Mouse (Mus musculus) stomach, embryonic 16.5 days (tissue): ENCODE measurements around the gene Gtpbp1. TPM values are rescaled to one million over a fixed set of nuclear protein-coding genes. Genes with fewer than 3 reads are reported as not detected.

Experiments
- ATAC-seq: fragments of 200-750 bp; cut with Nextera tagmentation; 2 replicates; pipeline ENCODE4 v1.8.0; 2017; ENCODE audit warnings: moderate number of reproducible peaks, moderate TSS enrichment; ENCODE audit not compliant: insufficient read depth, low FRiP score
- H3K27ac ChIP-seq: fragments of 300-500 bp; sonication (generic); 2 replicates; pipeline ENCODE4 v1.5.1; 2014; ENCODE audit warnings: low read length
- H3K27me3 ChIP-seq: fragments of 300-500 bp; sonication (generic); 2 replicates; pipeline ENCODE4 v1.6.1; 2014; ENCODE audit warnings: low read length, control low read depth, mixed read lengths; ENCODE audit not compliant: control insufficient read depth, insufficient read depth
- H3K36me3 ChIP-seq: fragments of 300-500 bp; sonication (generic); 2 replicates; pipeline ENCODE4 v1.6.1; 2014; ENCODE audit warnings: low read length; ENCODE audit not compliant: control insufficient read depth, insufficient read depth
- H3K4me1 ChIP-seq: fragments of 300-500 bp; sonication (generic); 2 replicates; pipeline ENCODE4 v1.6.1; 2014; ENCODE audit warnings: low read length, control low read depth, mixed read lengths; ENCODE audit not compliant: control insufficient read depth, insufficient read depth
- H3K4me2 ChIP-seq: fragments of 300-500 bp; sonication (generic); 2 replicates; pipeline ENCODE4 v1.6.1; 2014; ENCODE audit warnings: low read depth, low read length, mixed read lengths
- H3K4me3 ChIP-seq: fragments of 300-500 bp; sonication (generic); replicated peaks from 2 replicates; pipeline ENCODE4 v1.5.1; 2014; ENCODE audit warnings: mild to moderate bottlenecking, low read length
- H3K9ac ChIP-seq: fragments of 300-500 bp; sonication (generic); 2 replicates; pipeline ENCODE4 v1.6.1; 2014; ENCODE audit warnings: low read length
- H3K9me3 ChIP-seq: fragments of 300-500 bp; sonication (generic); replicated peaks from 2 replicates; pipeline ENCODE4 v1.6.1; 2016; ENCODE audit warnings: low read length, control low read depth; ENCODE audit not compliant: control insufficient read depth
- WGBS: fragments of 180-500 bp; shearing (Covaris S2); extraction: QIAGEN DNeasy Blood & Tissue Kit; methylation state at CpG from one replicate; pipeline ENCODE4 v1.1.7; 2014; 5-methylcytosine and 5-hydroxymethylcytosine counted together
- polyA plus RNA-seq: library from polyadenylated mRNA; unstranded; fragments of >200 nt; fragmentation: Nextera tagmentation; extraction: Ambion mirVana; gene quantifications from 2 replicates; pipeline ENCODE4 v1.2.1, GENCODE M21; 2015

Gene Gtpbp1
- polyA plus RNA-seq, 1 experiment from 2014 or later, result 24.0 TPM

- H3K27ac ChIP-seq, result no peak overlapping the region
- H3K36me3 ChIP-seq, result no peaks in the 10 kb centered on the region
- H3K4me1 ChIP-seq, result no peaks in the 10 kb centered on the region
- no peak for ATAC-seq
- WGBS, result 82% methylated on average over 17 of the region's 17 CpGs
- no peak overlapping the region for H3K4me3 ChIP-seq
- no peaks in the 10 kb centered on the region for H3K9me3 ChIP-seq
- no peaks in the 10 kb centered on the region for H3K27me3 ChIP-seq
- H3K4me2 ChIP-seq, result no peak overlapping the region
- H3K9ac ChIP-seq, result no peak overlapping the region
Measured at GRCm38 (mm10) chr15:79751772-79752171, 61.1 kb downstream of the Gtpbp1 start.

DNA sequence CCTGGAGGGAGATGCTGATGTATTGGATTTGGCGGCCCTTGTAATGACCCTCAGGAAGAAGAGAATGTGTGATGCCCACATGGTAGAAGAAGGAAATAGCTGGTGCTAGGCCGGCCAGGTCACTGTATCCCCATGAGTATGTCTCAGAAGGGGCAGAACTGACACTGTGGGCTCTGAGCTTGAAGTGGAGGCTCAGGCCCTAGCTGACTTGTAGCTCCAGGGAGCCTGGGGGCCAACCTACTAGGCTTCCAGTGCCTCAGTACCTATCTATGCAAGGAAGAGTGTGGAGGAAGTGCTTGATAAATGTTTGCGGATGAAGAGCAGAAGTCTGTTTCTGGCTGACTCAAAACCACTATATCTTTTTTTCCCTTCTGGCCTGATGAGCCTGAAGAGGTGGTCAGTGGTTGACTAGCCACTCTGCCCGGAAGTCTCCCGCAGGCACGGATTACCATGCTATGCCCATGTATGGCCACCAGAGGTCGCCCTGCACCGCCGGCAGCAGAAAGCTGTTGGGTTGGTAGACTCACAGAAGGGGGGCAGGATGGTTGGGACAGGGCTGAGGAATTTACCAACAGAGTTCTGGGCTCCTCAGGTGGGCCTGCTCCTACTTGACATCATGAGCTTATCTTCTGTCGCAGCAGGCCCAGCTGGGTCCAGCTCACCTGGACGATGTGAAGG lies 62.2 kb downstream of the Gtpbp1 start:
- Histone ChIP-seq H3K27ac (no peak overlapping the region), H3K27me3 (no peaks in the 10 kb centered on the region), H3K36me3 (no peaks in the 10 kb centered on the region), H3K9ac (no peak overlapping the region), H3K9me3 (no peaks in the 10 kb centered on the region), H3K4me2 (no peak overlapping the region), H3K4me3 (no peak overlapping the region), H3K4me1 (no peaks in the 10 kb centered on the region)
- WGBS, result 22% methylated on average over 11 of the region's 11 CpGs
- ATAC-seq, result no peak

DNA sequence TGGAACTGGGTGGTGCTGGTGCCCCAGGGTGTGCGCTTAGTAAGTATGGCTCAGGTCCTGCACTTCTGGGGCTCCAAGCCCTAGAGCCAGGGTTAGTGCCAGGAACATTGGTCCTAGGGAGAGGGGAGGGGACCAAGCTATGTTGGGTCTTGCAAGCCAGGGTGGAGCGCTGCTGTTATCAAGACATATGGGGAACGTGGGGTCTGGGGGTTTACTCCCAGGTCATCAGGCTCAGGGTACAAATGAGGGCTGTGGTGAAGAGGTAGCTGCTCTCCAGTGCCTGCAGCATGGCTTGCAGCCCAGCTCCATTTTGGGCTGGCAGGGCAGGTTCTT lies 62.7 kb downstream of the Gtpbp1 start:
- Histone ChIP-seq H3K4me1 (no peaks in the 10 kb centered on the region), H3K27ac (no peak overlapping the region), H3K4me3 (no peak overlapping the region), H3K27me3 (no peaks in the 10 kb centered on the region), H3K36me3 (no peaks in the 10 kb centered on the region), H3K4me2 (no peak overlapping the region), H3K9me3 (no peaks in the 10 kb centered on the region), H3K9ac (no peak overlapping the region)
- no peak for ATAC-seq
- 80% methylated on average over 3 of the region's 3 CpGs for WGBS

DNA sequence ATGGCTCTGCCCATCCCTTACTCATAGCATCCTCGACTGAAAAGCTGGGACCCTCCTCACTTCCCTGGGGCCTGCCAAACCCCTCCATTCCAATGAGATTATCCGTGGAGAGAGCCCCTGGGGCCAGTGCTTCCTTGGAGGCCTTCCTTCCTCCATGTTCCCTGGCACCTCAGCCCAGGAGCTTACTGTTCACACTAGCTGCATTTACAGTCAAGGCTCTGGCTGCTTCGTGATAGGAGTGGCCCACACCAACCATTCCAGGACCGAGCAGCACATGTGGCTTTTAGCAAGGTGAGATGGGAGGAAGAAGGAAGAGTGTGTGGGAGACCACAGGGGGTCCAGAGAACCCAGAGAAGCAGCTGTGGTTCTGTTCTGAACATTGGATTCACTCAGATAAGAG lies 63.2 kb downstream of the Gtpbp1 start:
- Histone ChIP-seq H3K27me3 (no peaks in the 10 kb centered on the region), H3K4me2 (no peak overlapping the region), H3K36me3 (no peaks in the 10 kb centered on the region), H3K9me3 (no peaks in the 10 kb centered on the region), H3K4me1 (no peaks in the 10 kb centered on the region), H3K27ac (no peak overlapping the region), H3K4me3 (no peak overlapping the region), H3K9ac (no peak overlapping the region)
- WGBS, result 55% methylated on average over 4 of the region's 4 CpGs
- no peak for ATAC-seq

DNA sequence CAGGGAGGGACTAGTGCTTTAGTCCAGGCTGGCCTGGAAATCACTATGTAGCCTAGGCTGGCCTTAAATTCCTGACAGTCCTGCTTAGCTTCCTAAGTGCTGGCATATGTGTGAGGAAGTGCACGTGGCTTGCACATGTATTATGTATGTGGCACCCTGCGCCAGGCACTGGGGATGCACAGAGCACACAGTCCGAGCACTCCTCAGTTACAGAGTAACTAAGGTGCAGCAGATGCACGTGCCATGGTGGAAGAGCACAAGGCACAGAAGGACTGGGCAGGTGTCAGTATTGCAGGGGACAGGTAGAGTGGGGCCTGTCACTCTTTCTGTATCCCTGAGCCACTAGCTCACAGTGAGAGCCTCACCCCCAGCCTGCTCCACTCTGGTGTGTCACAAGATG lies 64.5 kb downstream of the Gtpbp1 start:
- 79% methylated on average over 4 of the region's 4 CpGs for WGBS
- Histone ChIP-seq H3K4me3 (no peak overlapping the region), H3K27me3 (no peaks in the 10 kb centered on the region), H3K4me1 (no peaks in the 10 kb centered on the region), H3K4me2 (no peak overlapping the region), H3K9ac (no peak overlapping the region), H3K9me3 (no peaks in the 10 kb centered on the region), H3K36me3 (no peaks in the 10 kb centered on the region), H3K27ac (no peak overlapping the region)
- ATAC-seq, result no peak

DNA sequence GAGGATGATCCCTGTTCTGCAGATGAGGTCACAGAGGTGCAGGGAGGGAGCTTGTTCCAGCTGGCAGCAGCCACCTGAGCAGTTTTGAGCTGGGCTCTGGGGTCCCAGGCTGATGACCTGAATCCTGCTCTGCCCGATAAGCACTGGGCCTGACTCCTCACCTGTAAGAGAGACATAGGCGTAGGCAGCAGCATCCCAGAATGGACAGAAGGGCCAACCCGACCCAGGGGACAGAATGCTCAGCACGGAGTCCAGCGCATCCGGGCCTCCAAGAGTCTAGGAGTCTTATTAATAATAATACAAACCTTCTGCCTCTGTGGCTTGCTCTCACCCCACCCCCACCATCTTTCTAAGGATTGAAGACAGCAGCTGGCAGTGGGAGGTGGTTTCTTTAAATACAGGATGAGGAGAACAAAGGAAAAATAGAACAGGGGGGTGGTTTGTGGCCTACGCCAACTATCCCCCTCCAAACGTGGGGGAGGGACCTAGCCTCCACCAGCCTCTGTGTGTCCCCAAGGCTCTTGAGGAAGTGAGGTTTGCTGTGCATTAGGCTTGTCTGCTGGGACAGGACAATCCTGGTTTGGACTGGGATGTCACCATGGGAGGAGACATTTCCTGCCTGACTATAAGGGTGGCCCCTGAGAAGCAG lies 65.5 kb downstream of the Gtpbp1 start:
- Histone ChIP-seq H3K27me3 (no peaks in the 10 kb centered on the region), H3K9me3 (no peaks in the 10 kb centered on the region), H3K4me1 (no peaks in the 10 kb centered on the region), H3K4me3 (no peak overlapping the region), H3K9ac (no peak overlapping the region), H3K4me2 (no peak overlapping the region), H3K36me3 (no peaks in the 10 kb centered on the region), H3K27ac (no peak overlapping the region)
- ATAC-seq, result no peak
- 72% methylated on average over 8 of the region's 8 CpGs for WGBS

DNA sequence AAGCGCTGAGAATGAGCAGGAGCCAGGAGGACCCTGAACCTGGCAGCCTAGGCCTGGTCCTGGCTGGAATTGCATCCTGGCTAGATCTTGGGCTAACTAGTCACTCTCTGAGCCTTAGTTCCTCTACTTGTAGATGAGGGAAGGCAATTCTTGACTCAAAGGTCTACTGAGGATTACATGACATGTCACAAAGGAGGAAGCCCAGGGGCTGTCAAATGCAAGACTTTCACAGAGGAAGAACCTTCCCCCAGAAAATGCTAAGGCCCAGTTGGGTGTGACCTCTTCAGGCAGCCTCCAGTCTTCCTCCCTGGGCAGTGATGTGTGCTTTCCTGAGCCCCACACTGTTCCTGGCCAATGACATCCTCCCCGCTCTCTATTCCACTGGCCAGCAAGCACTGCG lies 66.5 kb downstream of the Gtpbp1 start:
- H3K27me3 ChIP-seq, result no peaks in the 10 kb centered on the region
- H3K4me2 ChIP-seq, result no peak overlapping the region
- no peaks in the 10 kb centered on the region for H3K9me3 ChIP-seq
- H3K27ac ChIP-seq, result 0 out of 2 replicates have a peak overlapping the region, but pooled peaks have one; percentile 8
- H3K36me3 ChIP-seq, result no peaks in the 10 kb centered on the region
- no peak overlapping the region for H3K9ac ChIP-seq
- ATAC-seq, result no peak
- H3K4me1 ChIP-seq, result no peaks in the 10 kb centered on the region
- H3K4me3 ChIP-seq, result no peak overlapping the region
- WGBS, result 91% methylated on average over 3 of the region's 3 CpGs

GRCm38 (mm10) chr15:79760956-79761355 lies 70.3 kb downstream of the Gtpbp1 start:
- H3K9ac ChIP-seq, result no peak overlapping the region
- no peaks in the 10 kb centered on the region for H3K9me3 ChIP-seq
- no peak overlapping the region for H3K27ac ChIP-seq
- H3K36me3 ChIP-seq, result no peaks in the 10 kb centered on the region
- peaks cover 10% of the 10 kb centered on the region for H3K4me1 ChIP-seq
- no peak overlapping the region for H3K4me2 ChIP-seq
- no peaks in the 10 kb centered on the region for H3K27me3 ChIP-seq
- no peak overlapping the region for H3K4me3 ChIP-seq
- ATAC-seq, result no peak
- WGBS, result 91% methylated on average over 6 of the region's 6 CpGs

DNA sequence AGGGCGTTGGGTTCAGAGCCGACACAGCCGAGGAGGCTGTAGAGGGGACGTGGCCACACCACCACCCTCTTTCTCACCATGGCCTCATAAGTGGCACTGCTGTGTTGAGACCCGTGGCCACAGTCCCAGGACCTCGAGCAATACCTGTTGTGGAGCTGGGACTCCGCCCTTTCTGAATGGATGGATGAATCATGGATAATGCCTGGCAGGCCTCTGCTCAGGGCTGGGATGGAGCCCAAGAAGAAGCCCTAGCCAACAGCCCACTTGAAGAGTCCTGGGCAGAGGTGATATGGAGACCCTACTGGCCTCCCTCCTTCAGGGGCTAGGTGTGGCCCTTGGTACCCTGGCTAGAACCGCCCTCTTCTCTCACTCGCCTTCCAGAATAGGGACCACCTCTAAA lies 72.4 kb downstream of the Gtpbp1 start:
- H3K27ac ChIP-seq, result no peak overlapping the region
- no peak overlapping the region for H3K4me3 ChIP-seq
- peaks cover 26% of the 10 kb centered on the region for H3K4me1 ChIP-seq
- H3K4me2 ChIP-seq, result no peak overlapping the region
- H3K36me3 ChIP-seq, result no peaks in the 10 kb centered on the region
- no peaks in the 10 kb centered on the region for H3K27me3 ChIP-seq
- H3K9ac ChIP-seq, result no peak overlapping the region
- no peaks in the 10 kb centered on the region for H3K9me3 ChIP-seq
- ATAC-seq, result no peak
- 88% methylated on average over 9 of the region's 9 CpGs for WGBS
